Mouse (Mus musculus) T-helper 1 cell (primary cell): ENCODE measurements around the gene Elmo1.

Source experiments
- in situ Hi-C: fragments of 300-600 bp; cut with MboI, MseI; formaldehyde crosslinking; loops from one replicate; pipeline ENCODE4 v1.15.1; 2025; ENCODE audit warnings: high pct_unique_total_duplicates

The Elmo1 gene

DNA sequence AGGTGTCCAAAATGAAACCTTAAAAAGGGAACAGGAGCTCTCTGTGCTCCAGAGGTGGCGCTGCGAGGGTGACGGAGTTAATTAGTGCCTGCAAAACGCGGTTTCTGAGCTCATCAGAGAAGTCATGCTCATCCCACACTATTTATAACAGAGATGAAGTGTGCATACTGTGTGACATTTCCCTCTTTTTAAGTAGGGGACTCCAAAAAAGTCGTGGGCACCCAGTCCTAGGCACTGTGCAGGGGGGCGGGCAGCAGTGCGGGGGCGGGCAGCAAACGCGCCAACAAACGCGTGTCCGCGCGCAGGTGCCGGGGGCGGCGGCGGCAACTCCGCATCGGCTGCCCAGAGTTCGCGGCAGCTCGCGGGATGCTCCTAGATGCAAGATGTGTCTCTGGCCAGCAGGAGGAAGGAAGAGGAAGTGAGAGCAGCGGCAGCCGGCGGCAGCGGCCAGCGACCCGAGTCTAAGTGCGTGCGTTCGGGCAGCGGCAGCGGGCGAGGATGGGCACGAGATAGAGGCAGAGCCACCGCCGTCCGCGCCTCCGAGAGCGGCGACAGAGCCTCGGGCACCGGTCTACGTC is at the start of gene Elmo1:
TSS of gene Elmo1 (plus strand) at position 464 of the 578 bp plus-strand sequence.
- in situ Hi-C loops, result loop anchor here (5.0 kb wide), 3 partner anchors 47 to 1912 kb away; no protein-coding TSS in a partner anchor

DNA sequence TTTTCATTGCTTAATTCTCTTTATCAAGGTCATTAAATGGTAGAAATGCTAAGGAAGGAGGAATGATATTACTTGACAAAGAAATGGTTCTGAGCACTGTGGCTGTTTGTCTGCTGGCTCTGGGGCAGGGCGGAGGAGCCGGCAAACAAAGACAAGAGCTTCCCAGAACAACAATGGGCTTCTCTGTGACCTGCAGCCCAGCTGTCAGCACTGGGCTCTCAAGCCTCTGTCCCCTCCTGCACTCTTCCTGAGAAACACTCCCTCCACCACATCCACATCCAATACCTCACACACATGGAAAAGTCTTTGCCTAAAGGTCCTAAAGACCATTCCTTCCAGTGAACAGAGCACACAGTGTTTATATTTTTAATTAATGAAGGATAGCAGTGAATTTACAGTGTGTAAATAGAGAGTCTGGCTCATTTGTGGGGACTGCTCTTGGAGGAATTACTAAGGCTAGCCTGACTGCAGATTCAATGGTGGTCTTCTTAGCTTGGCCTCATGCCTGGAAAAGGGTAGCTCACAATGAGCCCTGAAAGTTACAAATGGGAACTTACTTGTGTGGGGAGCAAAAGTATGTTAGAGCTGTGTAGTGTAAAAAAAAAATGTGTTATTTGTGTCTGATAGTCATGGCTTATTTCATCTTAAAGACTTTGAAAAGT is 49.1 kb upstream of the Elmo1 start:
- in situ Hi-C loops, result no loop called here

DNA sequence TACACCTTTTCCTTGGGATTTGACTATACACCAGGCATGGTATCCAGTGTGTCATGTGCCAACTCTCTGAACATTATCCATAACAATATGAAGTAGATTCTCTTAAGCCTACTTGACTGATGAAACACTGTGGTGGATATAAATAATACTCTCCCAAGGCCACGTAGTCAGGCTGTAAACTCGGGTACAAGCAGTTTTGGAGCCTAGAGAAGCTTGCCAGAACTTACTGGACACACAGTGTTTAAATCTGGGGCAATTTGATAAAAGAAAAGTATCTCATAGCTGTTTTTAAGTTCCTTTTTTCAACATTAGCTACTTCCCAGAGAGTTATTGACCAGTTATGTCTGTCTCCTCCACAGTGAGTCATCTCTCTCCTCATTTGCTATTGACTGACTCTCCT is 47.5 kb upstream of the Elmo1 start:
- in situ Hi-C loops, result no loop called here

DNA sequence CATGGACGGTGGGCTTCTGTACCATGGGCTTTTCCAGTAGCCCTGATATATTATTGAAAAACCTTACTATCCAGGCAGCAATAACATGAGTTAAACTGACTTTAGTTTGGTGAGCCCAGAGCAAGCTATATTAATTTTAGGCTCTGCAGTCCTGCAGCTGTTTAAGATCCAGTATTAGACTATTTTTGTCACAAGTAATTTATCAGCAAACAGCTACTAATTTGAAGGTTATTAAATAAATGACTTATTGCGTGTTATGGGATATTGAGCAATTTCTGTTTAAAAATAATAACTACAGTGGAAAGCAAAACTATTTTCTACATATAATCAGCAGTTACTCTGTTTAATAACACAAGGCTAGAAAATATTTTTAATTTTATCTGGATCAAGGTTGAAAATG is 45.0 kb upstream of the Elmo1 start:
- in situ Hi-C loops, result no loop called here

DNA sequence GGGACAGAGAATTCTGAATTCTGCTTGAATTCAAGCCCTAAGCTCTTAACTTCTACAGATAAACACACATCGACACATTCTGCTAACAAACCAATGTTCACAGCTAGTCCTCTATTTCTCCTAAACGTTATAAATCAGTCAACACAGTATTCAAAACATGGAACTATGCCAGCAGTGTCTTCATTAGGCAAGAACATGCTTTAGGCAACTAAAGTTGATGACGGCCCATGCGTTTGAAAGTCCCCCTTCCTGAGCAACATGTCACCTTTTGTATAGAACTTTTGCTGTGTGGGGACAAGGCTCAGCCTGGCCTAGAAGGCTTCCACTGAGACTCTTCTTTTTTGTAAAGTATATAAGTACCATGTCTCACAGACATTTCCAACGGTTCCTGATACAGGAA is 44.6 kb upstream of the Elmo1 start:
- in situ Hi-C loops, result no loop called here

DNA sequence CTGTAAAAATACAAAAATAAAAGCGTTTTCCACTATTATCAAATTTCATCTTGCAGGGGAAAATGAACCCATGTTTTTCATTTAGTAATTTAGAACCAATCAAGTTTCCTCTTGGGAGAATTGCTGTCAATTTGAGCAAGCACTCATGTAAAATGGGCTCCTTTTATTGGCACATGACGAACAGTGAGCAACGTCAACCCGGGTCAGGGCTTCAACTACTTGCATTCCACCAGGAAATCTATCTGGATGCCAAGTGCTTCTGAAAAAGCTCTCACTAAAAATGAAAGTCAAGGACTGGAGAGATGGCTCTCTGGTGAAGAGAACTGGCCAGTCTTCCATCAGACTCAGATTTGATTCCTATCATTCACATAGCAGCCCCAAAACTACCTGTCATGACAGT is 44.0 kb upstream of the Elmo1 start:
- in situ Hi-C loops, result no loop called here

DNA sequence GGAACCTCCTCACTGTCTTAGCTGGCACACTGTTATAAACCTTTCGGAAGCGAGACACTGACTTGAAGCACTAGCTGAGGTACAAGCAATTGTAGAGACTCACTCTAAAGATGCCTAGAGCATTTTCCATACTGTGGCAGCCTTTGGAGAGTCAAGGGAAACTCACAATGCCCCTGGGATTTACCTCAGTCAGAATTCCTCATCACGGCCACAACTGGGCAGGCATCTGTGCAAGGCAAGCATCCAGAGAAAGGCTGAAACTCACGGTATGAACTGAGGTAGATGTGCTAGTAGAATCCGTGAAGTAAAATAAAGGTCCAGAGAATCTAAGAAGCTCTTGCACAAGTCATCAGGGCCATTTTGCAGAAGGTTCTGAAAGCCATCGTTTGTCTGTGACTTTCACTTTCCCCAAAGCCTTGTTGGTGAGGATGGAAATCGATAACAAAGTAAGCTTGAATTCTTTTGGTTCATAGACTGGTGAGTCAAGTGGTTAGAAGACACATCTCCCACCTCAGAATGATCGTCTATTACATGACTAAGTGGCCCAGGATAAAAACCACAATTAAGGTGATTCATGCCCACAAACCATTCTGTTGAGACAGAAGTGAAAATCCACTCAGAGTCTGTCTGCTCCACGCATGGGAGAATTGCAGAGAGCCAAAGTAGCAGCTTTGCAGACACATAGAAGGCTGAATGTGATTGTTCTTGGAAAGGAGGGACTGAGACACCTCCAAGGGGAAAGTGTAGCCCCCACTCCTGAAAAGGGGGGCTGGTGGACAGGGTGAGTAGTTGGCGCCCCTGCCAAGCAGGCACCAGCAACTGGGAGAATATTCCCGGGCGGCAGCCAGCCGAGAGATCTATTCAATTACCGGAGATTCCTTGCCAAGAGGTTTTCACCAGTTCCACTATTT is 42.2 kb upstream of the Elmo1 start:
- in situ Hi-C loops, result no loop called here

DNA sequence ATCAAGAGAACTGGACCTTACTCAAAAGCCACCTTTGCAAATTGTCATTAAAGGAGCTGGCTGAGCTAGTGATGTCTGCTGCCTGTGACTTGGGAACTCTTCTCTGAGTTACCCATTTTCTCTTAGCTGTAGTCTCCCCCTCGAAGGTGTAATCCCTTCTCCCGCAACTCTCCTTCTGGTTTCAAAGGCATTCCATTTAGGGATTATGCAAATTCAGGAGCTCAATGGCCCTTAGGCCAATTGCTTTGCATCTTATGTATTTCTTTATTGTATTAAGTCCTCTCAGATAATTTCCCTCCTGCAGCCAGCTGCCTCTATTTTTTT is 41.6 kb upstream of the Elmo1 start:
- in situ Hi-C loops, result no loop called here

DNA sequence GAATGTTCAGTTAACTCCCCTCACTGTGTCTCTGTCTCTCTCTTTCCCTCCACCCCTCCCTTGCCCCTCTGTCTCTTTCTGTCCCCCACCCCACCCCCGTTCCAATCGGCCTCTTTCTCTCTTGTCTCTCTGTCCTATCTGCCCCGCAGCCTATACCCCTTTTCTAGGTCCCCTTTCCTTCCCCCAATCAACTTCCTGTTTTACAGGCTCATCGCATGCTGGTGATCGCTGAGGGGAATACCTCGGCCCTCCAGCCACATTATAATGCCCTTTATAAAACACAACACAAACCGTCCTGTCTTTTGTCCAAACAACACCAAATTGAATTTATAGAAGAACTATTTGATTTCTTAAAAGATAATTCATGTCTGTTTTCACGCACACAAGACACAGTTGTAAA is 40.7 kb upstream of the Elmo1 start:
- in situ Hi-C loops, result no loop called here

DNA sequence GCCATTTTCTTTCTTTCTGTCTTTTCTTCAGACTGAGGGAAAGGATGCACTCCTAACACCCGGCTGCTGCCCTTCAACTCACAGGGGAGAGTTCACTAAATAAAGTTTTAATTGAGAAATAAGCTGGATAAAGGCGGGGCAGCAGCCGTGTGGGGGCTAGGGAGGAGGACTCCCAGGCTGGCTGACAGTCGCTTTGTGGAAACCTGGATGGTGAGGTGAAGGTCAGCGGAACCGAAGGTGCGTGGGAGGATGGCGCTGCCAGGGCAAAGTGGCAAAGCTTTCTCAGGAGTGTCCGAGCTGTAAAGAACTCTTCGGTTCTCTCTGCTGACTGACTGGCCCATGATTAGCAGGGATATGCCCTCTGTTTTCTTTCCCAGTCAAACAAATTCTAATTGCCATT is 40.2 kb upstream of the Elmo1 start:
- in situ Hi-C loops, result no loop called here

DNA sequence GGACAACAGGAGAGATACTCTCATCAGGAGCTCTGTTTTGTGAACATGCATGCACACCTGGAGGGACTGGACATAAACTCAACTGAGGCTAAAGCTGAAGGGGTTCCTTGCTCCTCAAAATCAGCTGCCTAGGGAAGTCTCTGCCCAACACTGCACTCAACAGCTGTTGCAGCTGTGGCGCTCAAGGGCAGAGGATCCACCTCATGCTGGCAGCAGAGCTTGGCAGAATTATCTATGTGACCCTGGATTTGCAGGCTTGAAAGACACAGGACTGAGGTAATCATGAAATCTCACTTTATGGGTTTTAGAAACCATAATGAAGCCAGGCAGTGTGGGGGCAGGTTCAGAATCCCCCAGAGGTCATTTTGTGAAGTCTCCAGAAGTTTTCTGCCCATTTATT is 32.5 kb upstream of the Elmo1 start:
- in situ Hi-C loops, result no loop called here

DNA sequence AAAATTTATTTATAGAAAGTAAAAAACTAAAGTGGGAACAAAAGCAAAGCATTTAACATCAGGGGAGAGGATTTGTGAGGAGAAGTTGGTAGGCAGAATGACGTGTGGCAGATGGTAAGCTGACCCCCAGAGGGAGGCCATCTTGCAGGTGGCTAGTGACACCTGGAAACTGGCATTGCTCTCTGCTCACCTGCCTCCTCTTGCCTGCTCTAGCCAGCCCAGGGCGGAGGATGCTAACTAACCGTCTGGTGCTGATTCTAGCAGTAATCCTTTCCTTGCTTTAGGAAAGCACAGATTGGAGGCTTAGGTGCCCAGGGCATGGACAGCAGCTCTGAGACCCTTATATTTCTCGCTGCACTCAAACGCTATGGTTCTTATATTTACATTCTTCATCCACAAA is 29.4 kb upstream of the Elmo1 start:
- in situ Hi-C loops, result no loop called here

DNA sequence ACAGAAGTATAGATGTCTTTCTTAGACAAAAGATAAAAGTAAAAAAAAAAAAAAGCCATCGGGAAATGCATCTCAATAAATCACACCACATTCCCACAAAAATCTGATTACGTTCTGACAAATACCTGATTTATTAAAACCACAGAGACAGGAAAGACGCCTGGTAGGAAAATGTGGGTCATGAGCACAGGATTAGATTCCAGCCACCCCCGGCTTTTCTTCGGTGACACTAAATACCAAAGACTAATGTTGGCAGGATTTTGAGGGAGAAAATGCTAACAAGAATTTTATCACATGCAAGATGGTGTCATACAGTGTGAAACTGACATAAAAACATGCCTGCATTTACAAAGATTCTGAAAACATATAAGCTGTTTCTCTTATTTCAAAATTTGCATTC is 27.1 kb upstream of the Elmo1 start:
- in situ Hi-C loops, result no loop called here

DNA sequence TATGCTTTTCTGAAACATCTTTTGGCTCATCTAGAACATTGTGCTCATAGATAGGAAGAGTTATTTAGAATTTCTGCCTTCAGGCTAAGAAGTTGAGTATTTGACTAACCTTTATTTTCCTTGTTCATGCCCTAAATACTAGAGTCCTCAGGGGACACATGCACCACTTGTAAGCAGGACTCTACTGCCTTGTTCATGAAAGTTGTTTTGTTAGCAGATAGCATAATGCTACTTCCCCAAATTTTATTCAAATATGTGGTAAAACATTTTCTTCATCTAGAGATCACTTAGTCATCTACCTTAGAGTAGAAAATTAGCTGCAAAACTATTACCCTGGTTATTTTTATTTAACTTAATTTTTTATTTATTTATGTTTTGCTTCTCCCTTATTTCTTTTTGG is 18.4 kb upstream of the Elmo1 start:
- in situ Hi-C loops, result no loop called here

DNA sequence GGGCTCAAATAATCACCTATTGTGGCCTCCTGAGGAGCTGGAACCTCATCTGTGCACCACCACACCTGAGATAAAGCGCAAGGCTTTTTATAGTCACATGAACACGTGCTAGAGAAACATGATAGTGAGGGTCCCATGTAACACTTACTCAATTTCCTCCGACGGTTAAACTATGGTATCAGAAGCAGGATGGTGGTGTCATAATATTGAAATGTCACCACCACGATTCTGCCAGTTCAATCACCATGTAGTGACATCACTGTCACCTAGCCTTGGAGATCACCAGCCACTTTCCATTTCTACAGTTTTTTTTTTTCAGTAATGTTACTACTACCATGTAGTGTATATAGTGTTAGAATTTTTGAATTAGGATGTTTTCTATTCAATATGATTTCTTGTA is 17.4 kb upstream of the Elmo1 start:
- in situ Hi-C loops, result no loop called here

DNA sequence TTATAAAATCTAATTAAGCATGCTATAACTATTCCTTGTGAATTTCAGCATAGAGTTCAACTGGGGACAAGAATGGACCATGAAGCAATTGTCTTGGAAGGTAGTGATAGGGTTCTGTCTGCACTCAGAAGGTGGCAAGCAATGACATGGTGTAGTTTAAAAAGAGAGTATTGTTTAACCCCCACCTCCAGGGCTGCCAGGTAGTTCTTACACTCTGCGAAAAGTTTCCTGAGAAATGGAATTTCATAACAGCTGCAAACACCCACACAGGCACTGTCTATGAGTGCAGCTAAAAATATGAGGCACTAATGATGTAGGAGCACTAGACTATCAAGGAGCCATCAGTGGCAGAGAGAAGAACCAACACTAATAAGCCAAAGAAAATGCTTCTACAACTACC is 13.9 kb upstream of the Elmo1 start:
- in situ Hi-C loops, result no loop called here

DNA sequence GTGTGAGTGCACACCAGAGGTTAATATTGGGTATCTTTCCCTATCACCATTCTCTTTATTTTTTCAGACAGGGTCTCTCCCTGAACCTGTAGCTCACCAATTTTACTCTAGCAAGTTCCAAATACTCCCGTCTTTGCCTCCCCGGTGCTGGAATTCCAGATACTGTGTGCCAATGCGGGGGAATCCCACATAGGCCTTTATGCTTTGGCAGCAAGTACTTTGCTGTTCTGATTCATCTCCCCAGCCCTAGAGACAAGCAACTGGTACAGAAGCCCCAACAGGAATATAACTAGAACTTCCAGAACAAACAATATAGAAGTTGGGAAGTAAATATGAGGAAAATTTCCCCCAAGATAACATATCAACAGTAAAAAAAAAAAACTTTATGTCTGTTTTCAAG is 13.2 kb upstream of the Elmo1 start:
- in situ Hi-C loops, result no loop called here

DNA sequence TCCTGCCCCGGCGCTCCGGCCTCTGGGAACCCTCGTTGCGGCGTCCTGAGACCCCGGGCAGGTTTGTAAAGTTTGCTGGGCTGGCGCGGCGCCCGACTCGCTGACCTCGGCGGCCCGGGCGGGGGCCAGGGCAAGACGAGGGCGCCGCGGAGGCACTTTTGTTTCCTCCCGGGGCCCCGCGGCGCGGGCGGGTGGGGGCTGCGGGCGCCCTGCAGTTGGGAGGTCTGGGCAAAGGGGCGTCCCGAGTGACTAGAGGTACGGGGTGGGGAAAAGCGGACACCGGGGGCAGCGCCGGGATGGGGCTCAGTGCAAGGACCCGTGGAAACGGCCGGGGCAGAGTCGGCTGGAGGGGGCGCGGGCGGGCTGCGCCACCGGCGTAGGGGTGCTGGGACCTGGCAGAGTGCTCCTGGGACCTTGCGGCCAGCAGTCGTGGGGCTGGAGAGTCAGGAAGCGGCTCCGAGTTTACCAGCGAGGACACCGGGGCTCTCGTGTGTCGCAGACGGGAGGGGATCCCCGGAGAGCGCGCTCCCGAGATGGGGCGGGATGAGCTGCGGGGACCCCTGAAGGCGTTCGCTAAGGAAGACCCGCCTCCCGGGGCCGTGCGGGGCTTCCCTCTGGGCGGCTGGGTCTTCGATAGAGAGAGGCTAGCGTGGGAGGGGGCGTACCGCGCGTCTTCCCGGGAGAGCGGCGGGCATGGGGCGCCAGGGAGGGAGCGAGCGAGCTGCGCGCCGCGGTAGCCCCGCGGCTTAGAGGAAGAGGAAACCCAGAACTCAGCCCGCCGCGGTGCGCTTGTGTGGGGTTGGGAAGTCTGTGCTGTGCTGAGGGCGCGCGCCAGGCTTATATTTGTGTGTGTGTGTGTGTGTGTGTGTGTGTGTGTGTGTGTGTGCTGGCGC is 561 bp downstream of the Elmo1 start:
- in situ Hi-C loops, result loop anchor here (5.0 kb wide), 3 partner anchors 46 to 1911 kb away; no protein-coding TSS in a partner anchor

DNA sequence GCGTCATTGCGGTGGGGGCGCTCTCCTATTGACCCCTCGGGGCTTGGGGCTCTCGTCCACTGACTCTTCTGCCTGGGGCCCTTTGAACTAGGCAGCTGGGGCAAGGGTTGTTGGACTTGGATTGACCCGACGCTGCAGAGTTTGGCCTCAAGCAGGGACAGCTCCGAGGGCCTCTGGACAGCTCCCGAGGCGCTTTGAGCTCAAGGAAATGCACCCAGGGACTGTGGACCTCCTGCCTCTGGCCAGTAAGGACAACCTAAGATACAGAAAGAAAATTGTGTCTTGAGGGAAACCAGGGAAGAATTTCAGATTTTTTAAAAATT is 1.2 kb downstream of the Elmo1 start:
- in situ Hi-C loops, result loop anchor here (5.0 kb wide), 3 partner anchors 46 to 1911 kb away; no protein-coding TSS in a partner anchor

DNA sequence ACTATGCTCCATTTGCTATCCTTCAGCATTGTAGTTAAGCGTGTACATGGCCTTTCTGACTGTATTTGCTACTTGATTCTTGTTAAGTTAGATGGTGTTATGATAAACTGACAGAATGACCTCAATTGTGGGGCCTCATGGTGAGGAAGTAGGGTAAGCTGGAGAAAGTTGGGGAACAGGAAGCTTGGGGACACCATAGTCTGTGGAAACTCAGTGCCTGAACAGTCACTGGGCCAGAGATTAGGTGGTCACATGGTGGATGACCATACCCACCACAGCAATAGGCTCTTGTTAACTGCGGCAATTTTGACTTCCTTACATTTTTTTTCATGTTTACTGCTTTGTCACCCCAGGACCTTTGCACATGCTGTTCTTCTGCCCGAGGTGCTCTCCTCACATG is 1.9 kb downstream of the Elmo1 start:
- in situ Hi-C loops, result loop anchor here (5.0 kb wide), 3 partner anchors 45 to 1910 kb away; no protein-coding TSS in a partner anchor

DNA sequence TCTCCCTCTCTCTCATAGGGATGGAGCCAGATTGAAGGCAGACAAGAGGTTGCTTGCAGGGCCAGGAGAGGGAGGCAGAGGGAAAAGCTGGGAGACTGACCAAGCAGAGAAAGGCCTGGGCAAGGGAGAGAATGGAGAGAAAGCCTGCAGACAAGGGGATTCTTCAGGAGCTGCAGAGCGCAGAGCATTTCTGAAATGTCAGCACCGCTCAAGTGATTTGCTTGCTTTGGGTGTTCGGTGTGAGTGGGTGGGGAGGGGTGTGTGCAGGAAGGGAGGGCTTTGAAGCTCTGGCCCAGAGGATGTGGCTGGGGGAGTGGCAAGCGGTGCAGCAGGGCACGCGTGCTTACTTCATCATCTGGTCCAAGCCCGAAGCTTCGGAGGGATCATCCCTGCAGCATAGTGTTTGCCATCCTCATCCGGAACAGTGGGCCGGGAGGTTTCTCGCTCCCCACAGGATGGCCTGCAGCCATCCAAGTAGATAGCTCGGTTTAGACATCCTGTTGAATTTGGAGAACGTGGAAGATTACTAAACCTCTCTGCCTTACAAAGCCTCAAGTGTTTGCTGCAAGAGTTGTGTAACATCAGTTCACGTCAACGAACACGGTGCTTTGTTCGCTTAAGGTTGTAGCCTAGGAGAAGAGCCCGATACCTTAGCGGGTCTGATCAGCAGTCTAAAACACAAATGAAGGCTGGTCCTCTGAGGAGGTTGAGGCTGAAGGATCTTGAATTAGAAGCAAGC is 3.1 kb downstream of the Elmo1 start:
- in situ Hi-C loops, result loop anchor here (5.0 kb wide), 3 partner anchors 44 to 1909 kb away; no protein-coding TSS in a partner anchor
